Mouse (Mus musculus): ENCODE measurements around the gene Zbtb38.

Gene Zbtb38

DNA sequence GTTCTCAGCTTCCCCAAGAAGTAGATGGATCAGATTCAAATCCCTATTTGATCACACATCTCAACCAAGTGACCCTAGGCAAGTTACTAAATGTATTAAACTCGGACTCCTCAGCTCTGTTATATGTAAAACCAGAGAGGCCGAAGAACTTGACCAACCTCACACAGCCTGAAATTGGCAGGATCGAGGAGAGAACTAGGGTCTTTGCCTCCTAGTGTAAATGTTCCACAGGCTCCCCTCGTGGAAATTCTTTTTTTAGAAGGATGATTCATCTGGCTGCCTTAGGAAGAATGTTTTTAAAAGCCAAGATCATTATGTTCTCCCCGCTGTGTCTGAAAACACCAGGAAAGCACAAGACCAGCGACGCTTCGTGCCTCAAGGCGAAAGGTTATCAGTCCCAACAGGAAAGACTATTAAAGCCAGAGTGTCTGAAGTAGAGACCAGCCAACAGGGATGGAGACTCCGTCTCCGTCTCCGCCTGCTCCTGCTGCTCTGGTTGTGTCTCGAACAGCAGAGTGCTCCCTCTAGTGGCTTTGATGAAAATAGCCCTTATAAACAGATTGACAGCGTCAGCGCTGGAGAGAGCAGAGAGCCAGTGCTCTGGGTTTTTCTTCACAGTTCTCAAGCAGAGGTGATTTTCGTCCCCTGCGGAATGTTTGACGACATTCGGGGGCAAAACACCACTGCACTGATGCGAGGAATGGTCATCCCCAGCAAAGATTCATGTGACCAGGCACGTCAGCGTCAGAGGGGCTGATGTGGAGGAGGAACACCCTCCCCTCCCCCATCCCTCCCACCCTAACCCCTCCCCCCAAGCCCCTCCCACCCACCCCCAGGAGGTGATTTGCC is 6.3 kb upstream of the Zbtb38 start:
- peak; percentile 80 for DNase-seq (ENCODE audit: low read depth, low spot score)

DNA sequence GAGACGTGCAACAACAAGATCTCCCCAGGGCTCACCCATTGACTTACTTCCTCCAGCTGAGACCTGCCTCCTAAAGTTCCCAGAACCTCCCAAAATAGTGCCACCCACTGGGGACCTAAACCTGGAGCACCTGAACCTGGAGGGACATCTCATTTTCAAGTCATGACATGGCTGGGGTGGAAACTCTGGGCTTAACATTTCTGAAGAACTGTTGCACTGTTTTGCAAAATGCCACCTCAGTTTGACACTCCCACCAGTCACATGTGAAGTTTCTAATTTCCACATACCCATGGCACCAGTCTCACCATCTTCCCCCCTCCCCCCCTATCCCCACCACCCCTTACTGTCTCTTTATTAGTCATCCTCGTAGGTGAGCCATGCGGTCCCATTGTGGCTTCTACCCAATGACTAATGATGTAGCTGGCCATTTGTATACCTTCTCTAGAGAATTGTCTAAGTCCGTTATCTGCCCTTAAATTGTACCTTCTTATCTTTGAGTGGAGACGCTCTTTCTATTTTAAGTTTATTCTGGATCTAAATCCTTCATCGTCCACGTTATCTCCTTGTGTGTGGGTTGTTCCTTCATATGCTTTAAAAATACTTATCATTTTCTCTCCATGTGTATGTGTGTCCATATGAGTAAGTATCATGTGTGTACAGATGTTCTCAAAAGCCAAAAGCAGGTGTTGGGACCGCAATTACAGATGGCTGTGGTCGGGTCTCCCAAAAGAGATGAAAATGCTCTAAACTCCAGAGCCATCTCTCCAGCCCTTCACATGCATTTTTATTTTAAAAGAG is 4.2 kb upstream of the Zbtb38 start:
- no peak for DNase-seq (ENCODE audit: low read depth, low spot score)

GRCm38 (mm10) chr9:96755761-96756160 is 3.1 kb upstream of the Zbtb38 start:
- no peak for DNase-seq (ENCODE audit: low read depth, low spot score)

GRCm38 (mm10) chr9:96754625-96754969 is 2.0 kb upstream of the Zbtb38 start:
- DNase-seq (ENCODE audit: low read depth, low spot score) = no peak

- no peak for DNase-seq (ENCODE audit: low read depth, low spot score)
Observed at GRCm38 (mm10) chr9:96753921-96754624, 1.4 kb upstream of the Zbtb38 start.

DNA sequence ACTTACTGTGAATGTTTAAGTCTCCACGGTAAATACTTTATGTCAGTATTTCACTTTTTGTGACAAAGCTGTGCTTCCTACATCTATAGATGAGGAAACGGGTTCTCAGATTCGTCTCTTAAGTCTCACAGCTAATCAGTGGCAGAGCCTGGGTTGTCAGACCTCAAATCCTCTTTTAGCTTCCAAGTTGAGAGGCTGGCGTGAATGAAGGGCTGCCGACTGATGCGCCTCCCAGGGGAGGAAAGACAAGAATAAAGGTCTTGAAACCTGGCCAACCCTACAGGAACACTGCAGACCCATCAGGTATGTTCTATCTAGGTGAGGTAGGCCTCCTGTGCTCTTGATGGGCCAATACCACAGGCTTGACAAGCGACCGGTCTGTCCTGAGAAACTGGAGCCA is 761 bp upstream of the Zbtb38 start:
- DNase-seq (ENCODE audit: low read depth, low spot score) = no peak

DNA sequence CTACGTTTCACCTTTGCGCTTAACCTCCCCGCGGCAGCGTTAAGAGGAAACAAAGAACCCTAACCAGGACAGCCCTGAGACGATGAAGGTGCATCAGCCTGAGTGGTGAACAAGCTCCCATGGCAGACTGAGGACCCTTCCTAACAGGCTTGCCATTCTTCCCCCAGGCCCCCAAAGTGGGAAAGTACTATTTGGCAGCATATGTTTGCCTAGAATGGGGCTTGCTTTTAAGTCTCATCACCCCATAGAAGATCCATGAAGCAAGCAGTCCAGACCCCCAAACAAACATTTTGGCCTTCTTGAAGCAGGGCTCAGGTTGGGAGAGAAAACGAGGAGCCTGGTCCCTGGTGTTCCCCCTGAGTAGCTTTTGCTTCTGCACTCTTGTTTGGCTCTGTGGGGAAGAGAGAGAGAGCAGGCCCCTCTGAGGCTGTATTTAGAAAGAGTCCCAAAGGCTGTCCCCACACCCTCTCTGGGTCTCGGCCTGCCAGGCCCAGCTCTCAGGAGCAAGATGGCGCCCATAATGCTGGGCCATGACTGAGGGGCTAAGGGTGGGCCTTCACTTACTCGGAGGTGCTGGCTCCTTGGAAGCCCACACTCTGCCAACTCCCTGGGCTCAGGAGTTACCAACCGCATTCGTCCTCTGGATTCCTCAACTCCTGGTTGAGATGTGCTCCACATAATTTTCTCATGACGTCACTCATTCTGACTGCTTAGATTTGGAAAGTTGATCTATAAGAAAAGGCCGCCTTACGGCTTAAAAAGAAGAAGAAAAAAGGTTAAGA is 619 bp downstream of the Zbtb38 start:
- no peak for DNase-seq (ENCODE audit: low read depth, low spot score)

DNA sequence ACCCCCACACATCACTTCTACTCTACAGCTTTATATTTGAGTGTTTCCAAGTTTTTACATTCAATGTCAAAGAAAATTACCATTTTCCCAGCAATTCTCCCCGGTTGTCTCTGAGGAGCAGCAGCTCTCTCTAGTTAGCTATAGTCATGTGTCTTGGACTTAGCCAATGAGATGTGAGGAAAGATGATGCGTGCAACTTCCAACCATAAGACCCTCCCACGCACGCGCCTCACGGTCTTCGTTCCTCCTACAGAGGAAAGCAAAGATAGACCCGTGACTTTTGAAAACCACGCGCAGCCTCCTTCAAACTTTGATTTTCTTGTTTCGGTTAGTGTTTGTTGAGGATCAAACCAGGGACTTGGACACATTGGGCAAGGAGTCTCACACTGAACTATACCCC is 2.0 kb downstream of the Zbtb38 start:
- DNase-seq (ENCODE audit: low read depth, low spot score) = no peak

DNA sequence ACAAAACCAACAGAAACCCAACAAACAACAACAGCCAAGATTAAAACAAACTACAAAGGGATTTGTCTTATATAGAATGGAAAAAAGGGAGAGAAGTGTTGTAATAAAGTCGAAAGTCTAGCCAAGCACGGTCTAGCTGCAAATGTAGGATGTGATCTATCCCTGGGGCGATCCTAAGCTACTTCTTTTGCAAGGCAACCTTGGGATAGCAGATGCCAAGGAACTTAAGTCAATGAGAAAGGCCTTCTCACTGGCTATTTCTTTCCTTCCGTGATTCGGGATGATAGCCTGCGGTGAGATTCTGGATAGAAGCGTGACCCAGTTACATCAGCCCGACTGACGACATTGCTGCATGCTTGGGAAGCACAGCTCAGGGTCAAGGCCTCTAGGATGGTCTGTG is 6.1 kb downstream of the Zbtb38 start:
- no peak for DNase-seq (ENCODE audit: low read depth, low spot score)

DNA sequence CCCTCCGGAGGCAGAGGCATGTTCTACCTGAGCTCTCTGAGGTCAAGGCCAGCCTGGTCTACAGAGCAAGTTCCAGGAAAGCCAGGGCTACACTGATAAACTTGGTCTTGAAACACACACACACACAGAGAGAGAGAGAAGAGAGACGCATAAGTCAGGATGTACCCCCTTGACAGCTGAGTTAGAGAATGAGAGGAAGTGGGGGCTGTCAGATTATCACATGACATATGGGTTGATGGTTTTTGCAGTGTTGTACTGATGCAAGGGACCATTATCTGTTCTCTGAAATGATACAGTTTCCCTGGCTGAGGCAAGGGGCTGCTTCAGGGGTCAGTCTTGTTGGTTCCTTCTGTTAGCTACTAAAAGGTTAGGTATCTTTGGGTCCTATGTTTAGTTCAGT is 7.7 kb downstream of the Zbtb38 start:
- DNase-seq (ENCODE audit: low read depth, low spot score) = no peak

DNA sequence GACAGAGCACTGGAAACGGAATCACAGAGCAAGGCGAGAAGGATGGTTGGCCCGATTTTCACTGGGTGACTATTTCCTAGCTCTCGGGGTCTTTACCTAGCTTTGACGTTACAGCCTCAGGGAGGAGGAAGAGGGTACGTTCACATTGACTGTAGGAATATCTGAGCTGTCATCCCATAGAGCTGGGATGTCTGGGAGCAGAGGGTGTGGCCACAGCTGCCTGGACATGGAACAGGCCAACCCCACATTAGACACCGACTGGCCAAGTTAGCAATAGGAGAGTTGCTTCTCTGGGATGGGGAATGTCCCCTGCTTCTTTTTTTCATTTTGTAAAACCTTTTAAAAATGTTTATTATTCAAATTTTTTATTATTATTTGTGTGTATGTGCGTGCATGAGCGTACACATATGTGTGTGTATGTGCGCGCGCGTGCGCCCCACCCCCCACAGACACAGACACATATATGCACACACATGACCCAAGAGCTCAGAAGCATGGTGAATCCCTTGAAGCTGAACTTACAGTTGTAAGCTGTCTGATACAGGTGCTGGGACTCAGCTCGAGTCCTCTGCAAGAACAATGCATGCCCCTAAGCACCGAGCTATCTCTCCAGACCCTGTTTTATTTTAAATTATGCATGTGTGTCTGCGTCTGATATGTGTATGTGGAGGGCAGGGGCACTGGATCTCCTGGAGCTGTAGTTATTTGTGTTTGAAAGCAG is 11.1 kb downstream of the Zbtb38 start:
- no peak for DNase-seq (ENCODE audit: low read depth, low spot score)

DNA sequence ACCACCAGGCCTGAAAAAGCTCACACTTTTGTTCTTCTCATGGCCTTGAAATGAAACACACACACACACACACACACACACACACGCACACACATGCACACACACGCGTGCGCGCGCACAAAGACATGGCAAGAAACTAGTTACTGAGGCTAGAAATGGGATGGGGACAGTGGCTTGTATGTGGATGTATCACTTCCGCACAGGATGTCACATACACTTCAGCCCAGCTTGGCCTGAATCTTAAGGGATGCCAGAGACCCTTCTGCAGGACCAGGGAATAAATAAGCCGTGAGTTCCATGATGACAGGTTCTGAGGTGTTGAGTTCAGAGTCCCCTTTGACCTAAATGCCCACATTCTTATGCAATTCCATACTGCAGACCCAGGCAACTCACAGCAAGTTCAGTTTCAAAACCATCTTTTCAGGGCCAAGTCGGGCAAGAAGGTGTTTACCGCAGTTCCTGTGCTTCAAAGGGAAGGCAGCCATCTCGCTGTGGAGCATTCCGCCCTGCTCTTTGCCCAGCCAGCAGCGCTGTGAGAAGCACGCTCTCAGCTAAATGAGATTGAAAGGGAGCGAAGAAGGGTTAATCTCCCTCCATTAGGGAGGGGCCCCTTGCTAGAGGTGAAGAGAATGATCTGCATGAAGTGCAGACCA is 11.8 kb downstream of the Zbtb38 start:
- DNase-seq (ENCODE audit: low read depth, low spot score) = no peak

- no peak for DNase-seq (ENCODE audit: low read depth, low spot score)
Observed at GRCm38 (mm10) chr9:96739808-96740711, 12.6 kb downstream of the Zbtb38 start.

DNA sequence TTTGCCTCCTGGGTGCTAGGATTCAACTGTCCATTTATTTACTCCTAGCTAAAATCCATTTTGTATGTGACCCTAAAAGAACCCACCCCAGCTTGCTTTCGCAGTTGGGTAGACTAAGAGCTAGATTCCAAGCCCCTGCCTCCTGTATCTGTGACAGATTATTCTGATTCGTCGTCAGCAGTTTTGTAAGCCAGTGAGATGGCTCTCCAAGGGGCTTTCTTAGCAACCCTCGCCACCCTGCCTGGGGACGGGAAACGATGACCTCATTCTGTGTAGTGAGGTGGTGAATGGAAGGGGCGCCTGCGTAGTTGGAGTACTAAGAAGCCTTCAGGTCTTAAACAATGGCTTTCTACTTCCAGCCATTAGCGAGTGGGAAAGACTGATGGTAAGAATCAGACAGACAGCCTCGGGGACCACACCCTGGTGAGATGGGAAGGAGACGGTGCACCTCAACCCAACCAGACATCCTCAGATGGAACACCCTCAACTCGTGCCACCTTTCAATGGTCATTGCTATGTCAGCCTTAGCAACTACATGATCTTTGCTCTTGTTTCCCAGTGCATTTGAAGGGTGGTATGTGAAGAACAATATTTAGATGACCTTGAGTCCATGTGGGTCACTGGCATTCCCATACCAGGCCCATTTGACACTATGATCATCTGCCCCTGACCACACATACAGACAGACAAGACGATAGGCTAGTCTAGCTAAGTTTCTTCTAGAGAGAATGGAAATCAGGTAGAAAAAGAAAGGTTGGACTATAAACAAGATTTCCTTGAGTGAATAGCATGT is 13.9 kb downstream of the Zbtb38 start:
- DNase-seq (ENCODE audit: low read depth, low spot score) = no peak

- DNase-seq (ENCODE audit: low read depth, low spot score) = no peak
Observed at GRCm38 (mm10) chr9:96735946-96736345, 16.7 kb downstream of the Zbtb38 start.

GRCm38 (mm10) chr9:96733425-96733717 is 19.3 kb downstream of the Zbtb38 start:
- no peak for DNase-seq (ENCODE audit: low read depth, low spot score)

- DNase-seq (ENCODE audit: low read depth, low spot score) = no peak
Observed at GRCm38 (mm10) chr9:96732644-96733424, 19.8 kb downstream of the Zbtb38 start.

DNA sequence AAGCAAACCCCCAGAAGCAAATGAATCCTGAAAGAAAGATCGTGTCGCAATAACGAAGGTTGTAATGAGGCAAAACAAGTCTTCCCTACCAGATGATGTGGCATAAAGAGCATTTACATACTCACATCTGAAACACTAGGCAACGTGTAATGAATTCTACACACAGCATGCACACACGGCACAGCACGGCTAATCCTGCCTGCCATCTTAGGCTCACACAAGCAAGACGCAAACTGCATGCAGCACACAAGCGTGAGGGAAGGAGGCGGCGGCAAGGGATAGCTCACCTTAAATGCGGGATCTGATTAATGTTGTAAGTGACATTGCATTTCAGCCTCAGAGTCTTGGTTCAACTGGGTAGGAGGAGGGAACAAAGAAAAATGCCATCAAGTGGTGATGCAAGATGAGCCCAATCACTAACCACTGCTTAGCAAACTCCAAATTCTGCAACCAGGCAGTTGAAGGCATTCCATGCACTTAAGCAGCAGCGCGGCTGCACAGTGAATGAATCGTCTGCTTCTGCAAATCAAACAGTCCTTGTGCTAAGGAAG is 20.6 kb downstream of the Zbtb38 start:
- DNase-seq (ENCODE audit: low read depth, low spot score) = no peak
